Mouse (Mus musculus): ENCODE results near the gene Agtr2.
"Not testable (repeated sequence)": the region's sequence is repeated elsewhere in the genome, so short reads cannot be mapped to it uniquely, and the experiment has no call there.

The Agtr2 gene

DNA sequence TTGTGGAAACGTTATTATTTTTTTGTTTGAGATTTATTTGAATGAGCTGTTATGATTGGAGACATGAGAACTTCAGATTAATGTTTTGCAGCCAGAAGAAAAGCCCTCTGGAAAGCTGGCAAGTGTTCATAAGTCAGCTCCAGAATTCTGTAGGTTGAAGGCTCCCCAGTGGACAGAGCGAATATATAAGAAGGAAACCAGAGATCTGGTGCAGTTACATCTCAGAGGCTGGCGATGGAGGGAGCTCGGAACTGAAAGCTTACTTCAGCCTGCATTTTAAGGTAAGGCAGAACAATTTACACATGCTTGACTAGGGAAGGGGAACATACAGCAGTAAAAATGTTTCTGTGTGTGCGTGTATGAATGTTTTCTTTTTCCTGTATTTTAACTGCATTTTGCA is at the start of gene Agtr2:
TSS of gene Agtr2 (plus strand) at position 131 of the 400 bp plus-strand sequence.
- no peak for DNase-seq

DNA sequence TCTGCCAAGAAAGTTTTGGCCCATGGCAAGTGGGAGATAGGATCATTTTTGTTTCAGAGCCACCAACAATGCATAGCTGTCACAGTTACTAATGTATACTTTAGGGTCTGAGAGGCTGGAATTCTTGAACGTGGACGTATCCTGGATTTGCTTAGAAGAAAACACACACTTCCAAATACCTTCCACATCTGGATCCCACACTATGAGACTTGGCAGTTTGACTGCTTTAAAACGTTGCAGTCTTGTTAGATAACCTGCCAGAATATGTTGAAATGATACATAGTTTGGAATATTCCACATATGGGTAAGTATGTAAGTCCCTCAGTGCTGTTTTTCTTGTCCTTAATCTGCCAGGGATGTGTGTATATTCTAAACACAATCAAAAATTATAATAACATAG is 31.8 kb upstream of the Agtr2 start:
- DNase-seq = no peak

GRCm38 (mm10) chrX:21488111-21488510 is 3.8 kb downstream of the Agtr2 start:
- no peak for DNase-seq

DNA sequence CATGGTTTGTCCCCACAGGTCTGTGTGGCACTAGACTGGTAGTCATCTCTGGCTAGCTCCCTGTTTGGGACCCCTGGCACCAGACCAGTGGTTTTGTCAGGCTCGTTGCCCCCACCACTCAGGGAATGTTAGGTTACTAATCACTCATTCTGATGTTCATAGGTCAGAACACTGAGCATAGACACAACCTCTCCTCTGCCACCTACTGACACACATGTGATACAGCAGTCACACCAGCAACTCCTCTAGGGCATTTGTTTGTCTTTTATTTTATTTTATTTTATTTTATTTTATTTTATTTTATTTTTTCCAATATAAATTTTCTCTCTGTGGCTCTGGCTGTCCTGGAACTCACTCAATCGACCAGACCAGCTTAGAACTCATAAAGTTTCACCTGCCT is 15.9 kb downstream of the Agtr2 start:
- no peak for DNase-seq

- not testable (repeated sequence) for DNase-seq
These were observed 23.0 kb downstream of the Agtr2 start for GRCm38 (mm10) chrX:21507333-21507732.

- DNase-seq = no peak
These were observed 38.2 kb downstream of the Agtr2 start for GRCm38 (mm10) chrX:21522590-21522989.

Data from lung, postnatal 4 days (tissue).